Mouse (Mus musculus) hindbrain, postnatal 0 days (tissue): ENCODE data around the gene Jup. TPM values are rescaled to one million over a fixed set of nuclear protein-coding genes. Genes with fewer than 3 reads are reported as not detected.
A peak's percentile ranks its signal among the peaks of the same experiment; 100 is the strongest.

ENCODE experiments used
- ATAC-seq: fragments of 200-750 bp; cut with Nextera tagmentation; 2 replicates; pipeline ENCODE4 v1.8.0; 2017; ENCODE audit warnings: mild to moderate bottlenecking, moderate TSS enrichment, moderate library complexity
- DNase-seq: peaks from one replicate; pipeline ENCODE4 v3.0.0-alpha.2; 2015; ENCODE audit warnings: low spot score
- H3K27ac ChIP-seq: fragments of 300-500 bp; sonication (generic); 2 replicates; pipeline ENCODE4 v1.5.1; 2014; ENCODE audit warnings: mild to moderate bottlenecking
- H3K27me3 ChIP-seq: fragments of 300-500 bp; sonication (generic); 2 replicates; pipeline ENCODE4 v1.6.1; 2014; ENCODE audit warnings: low read length, mixed read lengths; ENCODE audit not compliant: insufficient read depth
- H3K36me3 ChIP-seq: fragments of 300-500 bp; sonication (generic); 2 replicates; pipeline ENCODE4 v1.6.1; 2014; ENCODE audit warnings: low read length, mixed read lengths; ENCODE audit not compliant: insufficient read depth
- H3K4me1 ChIP-seq: fragments of 300-500 bp; sonication (generic); 2 replicates; pipeline ENCODE4 v1.6.1; 2014; ENCODE audit warnings: antibody characterized with exemption, low read length, mixed read lengths; ENCODE audit not compliant: insufficient read depth
- H3K4me2 ChIP-seq: fragments of 300-500 bp; sonication (generic); 2 replicates; pipeline ENCODE4 v1.6.1; 2014; ENCODE audit warnings: low read depth, mild to moderate bottlenecking, low read length, moderate library complexity, mixed read lengths
- H3K4me3 ChIP-seq: fragments of 300-500 bp; sonication (generic); 2 replicates; pipeline ENCODE4 v1.5.1; 2014; ENCODE audit warnings: low read length
- H3K9ac ChIP-seq: fragments of 300-500 bp; sonication (generic); replicated peaks from 2 replicates; pipeline ENCODE4 v1.6.1; 2014; ENCODE audit warnings: mild to moderate bottlenecking, low read length, moderate library complexity, mixed read lengths
- H3K9me3 ChIP-seq: fragments of 300-500 bp; sonication (generic); 2 replicates; pipeline ENCODE4 v1.6.1; 2016; ENCODE audit warnings: low read length, mixed read lengths
- CTCF ChIP-seq: IDR thresholded peaks from 2 replicates; pipeline ENCODE4 v1.5.1; 2016; ENCODE audit warnings: antibody characterized with exemption, control low read depth, low read depth
- WGBS: fragments of 180-500 bp; shearing (Covaris S2); extraction: QIAGEN DNeasy Blood & Tissue Kit; methylation state at CpG from one replicate; pipeline ENCODE4 v1.1.7; 2014; 5-methylcytosine and 5-hydroxymethylcytosine counted together
- polyA plus RNA-seq: library from polyadenylated mRNA; unstranded; fragments of >200 nt; fragmentation: Nextera tagmentation; extraction: Ambion mirVana; gene quantifications from 2 replicates; pipeline ENCODE4 v1.2.1, GENCODE M21; 2015
- total RNA-seq: library from RNA; depleted of rRNA; stranded (reverse); fragments of >200 nt; gene quantifications from 2 replicates; pipeline ENCODE4 v1.2.3, GENCODE M21; 2014

Jup gene
- total and polyA plus RNA-seq, 2 experiments from 2014 or later: 49.8 to 119 TPM

DNA sequence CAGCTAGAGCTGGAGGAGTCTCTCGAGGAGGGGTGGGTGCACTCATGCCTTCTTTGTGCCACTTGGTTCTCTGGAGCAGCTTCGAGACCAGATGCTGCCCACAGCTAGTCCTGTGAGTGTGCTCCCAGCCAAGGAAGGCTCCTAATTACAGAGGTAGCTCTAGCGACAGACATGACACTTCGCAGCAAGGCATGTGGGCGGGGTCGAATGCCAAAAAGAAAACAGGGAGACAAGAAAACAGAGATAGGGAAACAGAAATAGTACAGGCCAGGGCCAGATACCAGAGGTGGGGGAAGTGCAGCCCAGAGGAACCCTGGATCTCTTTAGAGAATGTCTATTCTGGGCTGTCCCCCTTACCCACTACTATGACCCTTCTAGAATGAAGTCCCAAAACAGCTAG is 4.7 kb upstream of the Jup start:
- Histone ChIP-seq H3K27ac (no peak overlapping the region), H3K4me2 (no peak overlapping the region), H3K9ac (no peak overlapping the region), H3K9me3 (no peaks in the 10 kb centered on the region), H3K4me3 (no peak overlapping the region), H3K36me3 (no peaks in the 10 kb centered on the region), H3K4me1 (no peaks in the 10 kb centered on the region), H3K27me3 (no peaks in the 10 kb centered on the region)
- ATAC-seq: no peak
- DNase-seq: no peak
- no peak for TF ChIP-seq CTCF
- 51% methylated on average over 6 of the region's 6 CpGs for WGBS

DNA sequence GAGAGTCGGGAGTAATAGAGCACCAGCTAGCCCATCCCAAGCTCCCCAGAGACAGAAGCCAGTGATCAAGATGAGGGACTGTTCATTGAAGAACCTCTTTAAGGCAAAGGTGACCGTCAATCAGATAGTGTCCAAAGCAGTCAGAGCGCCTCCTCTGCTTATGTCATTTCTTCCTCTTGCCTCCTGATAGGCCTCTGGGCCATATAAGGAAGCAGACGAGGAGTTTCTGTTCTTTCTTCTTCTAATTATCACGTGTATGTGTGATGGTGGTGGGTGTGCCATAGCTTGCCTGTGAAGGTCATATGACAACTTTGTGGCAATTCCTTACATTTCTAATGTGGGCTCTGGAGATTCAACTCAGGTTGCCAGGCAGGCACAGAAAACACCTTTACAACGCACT is 3.3 kb upstream of the Jup start:
- DNase-seq (no peak), ATAC-seq (no peak)
- H3K27ac ChIP-seq: no peak overlapping the region
- WGBS: 85% methylated on average over 6 of the region's 6 CpGs
- no peaks in the 10 kb centered on the region for H3K27me3 ChIP-seq
- H3K9ac ChIP-seq: no peak overlapping the region
- H3K4me2 ChIP-seq: no peak overlapping the region
- peaks cover 10% of the 10 kb centered on the region for H3K4me1 ChIP-seq
- TF ChIP-seq CTCF: no peak
- no peak overlapping the region for H3K4me3 ChIP-seq
- no peaks in the 10 kb centered on the region for H3K36me3 ChIP-seq
- no peaks in the 10 kb centered on the region for H3K9me3 ChIP-seq

DNA sequence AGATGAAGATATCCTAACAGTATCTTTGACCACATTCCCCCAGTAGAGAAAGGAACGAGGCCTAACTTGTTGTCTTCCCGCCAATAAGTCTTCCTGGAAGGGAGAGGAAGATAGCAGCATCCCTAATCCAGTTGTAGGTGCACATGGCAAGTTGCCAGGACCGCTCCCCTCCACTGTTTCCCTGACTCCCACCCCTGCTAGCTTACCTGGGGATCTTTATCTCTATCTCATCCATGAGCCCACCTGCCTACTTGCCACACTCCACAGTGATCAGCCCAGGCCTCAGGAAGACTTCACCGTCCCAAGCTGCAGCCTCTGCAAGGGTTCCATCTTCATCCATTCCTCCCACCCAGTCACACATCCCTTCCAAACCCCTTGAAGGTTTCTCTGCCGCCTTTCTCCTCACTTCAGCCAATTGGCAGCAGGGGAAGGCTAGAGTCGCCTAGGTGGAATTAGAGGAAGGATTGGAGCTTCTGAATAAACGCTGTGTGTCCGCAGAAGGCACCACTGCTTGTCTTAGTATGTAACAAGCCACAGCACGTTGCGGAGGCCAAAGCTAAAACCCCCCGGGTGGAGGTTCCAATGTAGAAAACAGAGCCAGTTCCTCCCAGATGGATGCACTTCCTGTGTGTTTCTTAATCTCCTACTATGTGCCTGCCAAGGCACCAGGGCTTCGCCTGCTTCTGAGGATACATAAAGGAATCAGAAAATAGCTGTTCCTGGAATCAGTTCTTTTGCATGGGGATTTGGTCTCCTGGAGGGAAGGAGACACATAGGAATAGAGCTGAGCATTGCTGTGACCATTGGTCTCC is 2.4 kb upstream of the Jup start:
- WGBS: 71% methylated on average over 12 of the region's 12 CpGs

DNA sequence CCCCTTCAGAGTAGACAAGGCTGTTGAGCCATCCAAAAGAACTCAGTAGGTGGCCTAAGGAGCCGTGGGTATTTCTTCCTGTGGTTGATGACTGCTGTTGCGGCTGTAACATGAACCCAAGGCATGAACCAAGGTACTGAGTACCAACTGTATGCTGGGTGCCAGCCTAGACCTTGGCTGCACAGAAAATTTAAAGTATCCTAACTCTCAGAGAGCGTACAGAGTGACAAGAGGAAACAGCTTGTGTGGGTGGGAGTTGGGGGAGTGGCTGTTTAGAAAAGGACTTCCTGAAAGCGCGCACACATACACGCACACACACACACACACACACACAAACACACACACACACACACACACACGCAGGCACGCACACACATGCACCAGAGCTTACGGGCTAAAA is 1.8 kb upstream of the Jup start:
- WGBS: 74% methylated on average over 9 of the region's 9 CpGs
- Histone ChIP-seq H3K27ac (no peak overlapping the region), H3K4me1 (peaks cover 19% of the 10 kb centered on the region), H3K4me2 (no peak overlapping the region), H3K9ac (no peak overlapping the region), H3K27me3 (no peaks in the 10 kb centered on the region), H3K4me3 (no peak overlapping the region), H3K9me3 (no peaks in the 10 kb centered on the region), H3K36me3 (no peaks in the 10 kb centered on the region)
- no peak for TF ChIP-seq CTCF
- ATAC-seq (no peak), DNase-seq (no peak)

More for the DNA sequence above, 2.4 kb upstream of the Jup start:
- Histone ChIP-seq H3K36me3 (no peaks in the 10 kb centered on the region), H3K27ac (no peak overlapping the region), H3K27me3 (no peaks in the 10 kb centered on the region), H3K4me2 (no peak overlapping the region), H3K9me3 (no peaks in the 10 kb centered on the region), H3K4me3 (no peak overlapping the region), H3K9ac (no peak overlapping the region), H3K4me1 (peaks cover 19% of the 10 kb centered on the region)
- DNase-seq: no peak
- no peak for ATAC-seq
- no peak for TF ChIP-seq CTCF

DNA sequence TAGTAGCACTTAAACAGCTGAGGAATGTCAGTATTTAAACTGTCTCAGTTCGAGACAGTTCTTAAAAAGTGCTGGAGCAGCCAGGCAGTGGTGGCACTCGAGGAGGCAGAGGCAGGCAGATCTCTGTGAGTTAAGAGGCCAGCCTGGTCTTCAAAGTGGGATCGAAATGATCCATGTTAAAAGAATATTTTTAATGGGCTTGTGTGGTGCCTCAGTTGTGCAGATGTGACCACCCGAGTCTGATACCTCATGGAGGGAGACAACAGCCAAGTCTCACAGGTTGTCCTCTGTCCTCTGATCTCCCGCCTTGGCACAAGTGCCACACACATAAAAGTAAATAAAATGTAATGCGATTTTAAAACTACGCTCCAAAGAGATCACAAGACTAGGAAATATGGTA is 954 bp upstream of the Jup start:
- WGBS: 95% methylated on average over 7 of the region's 7 CpGs
- Histone ChIP-seq H3K36me3 (no peaks in the 10 kb centered on the region), H3K4me1 (peaks cover 21% of the 10 kb centered on the region), H3K4me3 (no peak overlapping the region), H3K27me3 (no peaks in the 10 kb centered on the region), H3K4me2 (peak overlapping the region; percentile 58; the same call in 1 of the 2 replicates), H3K9ac (no peak overlapping the region), H3K27ac (peak overlapping the region; percentile 27; the same call in 1 of the 2 replicates), H3K9me3 (no peaks in the 10 kb centered on the region)
- DNase-seq (no peak), ATAC-seq (no peak)
- no peak for TF ChIP-seq CTCF

DNA sequence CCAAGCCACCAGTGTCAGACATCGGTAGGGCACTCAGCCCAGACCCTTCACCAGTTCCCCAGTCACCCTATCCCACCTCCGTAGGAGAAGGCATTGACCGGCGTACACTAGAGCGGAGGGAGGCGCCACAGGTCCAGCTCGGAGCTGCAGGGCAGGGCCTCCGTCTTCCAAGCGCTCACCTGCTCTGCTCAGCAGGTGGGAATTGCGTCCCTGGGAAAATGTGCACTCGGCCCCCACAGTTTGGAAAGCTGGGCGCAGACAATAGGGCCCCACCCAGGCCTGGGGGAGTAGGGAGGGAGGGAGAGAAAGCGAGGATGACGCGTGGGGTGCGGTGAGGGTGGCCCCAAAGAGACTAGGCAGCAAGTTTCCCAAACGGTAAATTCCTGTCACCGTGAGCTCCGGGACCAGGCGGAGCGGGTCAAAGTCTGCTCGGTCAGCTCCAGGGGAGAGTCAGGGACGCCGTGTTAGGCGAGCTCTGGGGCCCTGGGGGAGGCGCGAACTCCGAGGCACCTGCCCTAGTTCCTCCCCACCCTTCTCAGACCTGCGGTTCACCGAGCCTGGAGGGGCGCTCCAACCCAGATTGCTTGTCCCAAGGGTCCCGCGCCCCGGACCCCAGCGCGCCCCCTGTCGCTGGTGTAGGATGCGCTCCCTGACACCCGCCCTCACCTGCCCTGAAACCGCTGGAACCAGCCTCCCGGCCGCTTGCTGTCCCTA is 520 bp downstream of the Jup start:
- Histone ChIP-seq H3K9me3 (no peaks in the 10 kb centered on the region), H3K27ac (peak overlapping the region; percentile 87), H3K9ac (peak overlapping the region; percentile 77), H3K4me3 (peak overlapping the region; percentile 75), H3K27me3 (no peaks in the 10 kb centered on the region), H3K36me3 (no peaks in the 10 kb centered on the region), H3K4me2 (peak overlapping the region; percentile 58), H3K4me1 (peaks cover 24% of the 10 kb centered on the region)
- 2% methylated on average over 37 of the region's 42 CpGs for WGBS
- ATAC-seq (peak; percentile 3; the same call in 1 of the 2 replicates), DNase-seq (peak; percentile 28)
- peak; percentile 66 for TF ChIP-seq CTCF
